ENCODE assay signal across 8 mouse cellular contexts in the genomic region with DNA sequence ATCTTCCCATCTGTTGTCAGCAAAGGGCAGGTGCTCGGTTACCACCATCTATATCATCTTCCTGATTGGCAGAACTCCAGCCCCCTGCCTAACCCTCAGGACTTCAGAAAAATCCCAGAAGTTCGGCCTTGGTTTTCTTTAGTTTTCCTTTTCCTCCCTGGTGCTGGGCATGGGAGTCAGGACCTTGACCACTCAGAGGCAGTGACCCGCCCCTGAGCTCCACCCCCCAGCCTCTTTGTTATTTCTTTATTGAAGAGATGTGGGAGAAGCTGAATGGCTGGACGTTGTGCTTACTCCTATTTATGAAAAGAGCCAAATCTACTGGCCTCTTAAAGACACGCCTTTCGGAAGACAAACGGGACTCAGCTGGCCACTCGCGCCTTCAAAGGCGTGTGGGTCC. TPM values are rescaled to one million over a fixed set of nuclear protein-coding genes. Genes with fewer than 3 reads are reported as not detected.
DNase-seq lines count a peak whose midpoint lies in the region; TF ChIP-seq lines count a peak whose summit lies in the region.

No protein-coding gene starts in this region.

- WGBS in heart, adult 2 months = 2% methylated on average over 10 of the region's 10 CpGs
- WGBS in macrophage (ENCODE audit: missing documents) = 6% methylated on average over 10 of the region's 10 CpGs

- H3K79me2 ChIP-seq in heart, adult 2 months (replicated peaks; ENCODE audit: control insufficient read depth, insufficient read depth, low read length) = no peaks in the 10 kb centered on the region
- H3K79me2 ChIP-seq in macrophage (ENCODE audit: inconsistent target) = peaks cover 38% of the 10 kb centered on the region

- H3K4me1 ChIP-seq in heart, adult 2 months (ENCODE audit: control insufficient read depth, insufficient read depth, low read length) = peaks cover 12% of the 10 kb centered on the region
- H3K4me1 ChIP-seq in bone marrow macrophage, adult 2 months (ENCODE audit: control insufficient read depth, insufficient read depth, low read length) = peaks cover 63% of the 10 kb centered on the region

- no peak for TF ChIP-seq POLR2A in heart, adult 2 months (IDR thresholded peaks at IDR 0.05; ENCODE audit: insufficient read depth, low read depth, low read length)
- TF ChIP-seq POLR2A in bone marrow macrophage, adult 2 months (IDR thresholded peaks at IDR 0.05; ENCODE audit: borderline replicate concordance, low read depth, low read length) = no peak

- no peaks in the 10 kb centered on the region for H3K27me3 ChIP-seq in heart, adult 2 months (ENCODE audit: control insufficient read depth, insufficient read depth, low read length)

- intact Hi-C loops in heart, adult 2 months (cut with DNase I) = no loop called here

- H3K4me3 ChIP-seq in heart, adult 2 months = peak overlapping the region; percentile 60
- H3K4me3 ChIP-seq in bone marrow macrophage, adult 2 months (ENCODE audit: insufficient read depth, low read length) = peak overlapping the region; percentile 66
- H3K4me3 ChIP-seq in macrophage (ENCODE audit: inconsistent target) = peak overlapping the region; percentile 34

- 0 out of 2 replicates have a peak, but pooled peaks have one; percentile 5 for TF ChIP-seq EP300 in heart, adult 2 months (IDR thresholded peaks at IDR 0.05; ENCODE audit: insufficient read depth, low read depth, low read length)

- peak overlapping the region; percentile 82 for H3K9ac ChIP-seq in heart, adult 2 months (ENCODE audit: low read depth, low read length)

- H3K36me3 ChIP-seq in heart, adult 2 months (ENCODE audit: control insufficient read depth, insufficient read depth, low read length) = no peaks in the 10 kb centered on the region
- H3K36me3 ChIP-seq in macrophage (ENCODE audit: inconsistent target) = no peaks in the 10 kb centered on the region

- H3K27ac ChIP-seq in heart, adult 2 months = peak overlapping the region; percentile 99
- peak overlapping the region; percentile 98 for H3K27ac ChIP-seq in bone marrow macrophage, adult 2 months (ENCODE audit: insufficient read depth, low read depth, low read length)
- H3K27ac ChIP-seq in macrophage = peak overlapping the region; percentile 97

- TF ChIP-seq CTCF in heart, adult 2 months (IDR thresholded peaks at IDR 0.05) = no peak
- TF ChIP-seq CTCF in bone marrow macrophage, adult 2 months (IDR thresholded peaks at IDR 0.05; ENCODE audit: low read depth, low read length) = no peak

- DNase-seq in heart, adult 2 months = no peak
- DNase-seq in heart, adult 11 months = no peak
- DNase-seq in gastrocnemius, postnatal 25 days = peak; percentile 60
- peak; percentile 77 to 87 for DNase-seq in kidney, postnatal 25 days
- DNase-seq in right cerebral cortex, adult 18-20 months = no peak
- no peak for DNase-seq in right cerebral cortex, postnatal 25 days

RNA-seq across cellular contexts. Expression of a gene that starts 0.6 kb away (rescaled TPM):
- 10 to 100 TPM; 16.1 to 20.0 TPM for total RNA-seq in heart, adult 2 months (2021)
- polyA plus RNA-seq in heart, adult 2 months (2012; rRNA removed) = 6.4 and 9.5 TPM in 2 replicates
- 40.4 and 43.2 TPM in 2 replicates for polyA plus RNA-seq in bone marrow macrophage, adult 2 months (2012; ENCODE audit: insufficient read depth, insufficient read length, missing spikeins)
- total RNA-seq in gastrocnemius, postnatal 25 days (2021) = 10 to 100 TPM; 23.6 to 27.6 TPM
- 10 to 100 TPM in 16 of 26 experiments, 1 to 10 TPM in 10; 1.4 to 55.6 (median 17.6) TPM for total RNA-seq in macrophage (2018; cell fraction: chromatin; rRNA removed)
- total RNA-seq in macrophage (2018; cell fraction: cytosol; rRNA removed) = 10 to 100 TPM in 25 of 26 experiments, 1 to 10 TPM in 1; 8.5 to 48.8 (median 22.5) TPM
- 10 to 100 TPM in 21 of 26 experiments, 1 to 10 TPM in 5; 4.2 to 47.4 (median 20.8) TPM for total RNA-seq in macrophage (2018; cell fraction: nucleus; rRNA removed)
- polyA plus RNA-seq in macrophage (2018) = 25.6 to 29.2 TPM (median 26.4 TPM) in 3 replicates

RNA-seq across cellular contexts. Expression of a gene that starts 12.0 kb away (rescaled TPM):
- total RNA-seq in heart, adult 2 months (2021) = 10 to 100 TPM; 34.2 to 35.4 TPM
- polyA plus RNA-seq in heart, adult 2 months (2012; rRNA removed) = 48.5 and 70.6 TPM in 2 replicates
- polyA plus RNA-seq in bone marrow macrophage, adult 2 months (2012; ENCODE audit: insufficient read depth, insufficient read length, missing spikeins) = 33.5 and 36.9 TPM in 2 replicates
- 10 to 100 TPM; 24.9 to 26.2 TPM for total RNA-seq in gastrocnemius, postnatal 25 days (2021)
- total RNA-seq in macrophage (2018; cell fraction: chromatin; rRNA removed) = 10 to 100 TPM in 22 of 26 experiments, 1 to 10 TPM in 4; 5.8 to 47.9 (median 19.9) TPM
- total RNA-seq in macrophage (2018; cell fraction: cytosol; rRNA removed) = 10 to 100 TPM; 16.4 to 44.2 (median 33.9) TPM
- 10 to 100 TPM; 12.3 to 55.8 (median 27.6) TPM for total RNA-seq in macrophage (2018; cell fraction: nucleus; rRNA removed)
- polyA plus RNA-seq in macrophage (2018) = 18.5 to 34.0 TPM (median 27.8 TPM) in 3 replicates

Comparison
In these comparisons a context has a peak if more than half of its experiments do, and no peak if none do; other contexts are left out.
1. DNase-seq: peak in gastrocnemius, postnatal 25 days (single experiment) and kidney, postnatal 25 days (2 of 2); none in heart, adult 2 months (0 of 2), heart, adult 11 months (single experiment), right cerebral cortex, adult 18-20 months (single experiment) and right cerebral cortex, postnatal 25 days (single experiment).
2. Peak in every context shown above with its lines, with median percentiles within 50 percentile points of each other: H3K27ac ChIP-seq and H3K4me3 ChIP-seq.